Mouse (Mus musculus) thymus, adult 2 months (tissue): ENCODE results near the gene Nop53.

Source experiments
- CTCF ChIP-seq: fragments of 200-500 bp; IDR thresholded peaks from 2 replicates; pipeline ENCODE4 v1.5.1; 2012; ENCODE audit warnings: mild to moderate bottlenecking, control low read depth, low read length, moderate library complexity, borderline replicate concordance; ENCODE audit not compliant: control insufficient read depth, poor library complexity, insufficient read depth; ENCODE audit errors: extremely low read depth
- POLR2A ChIP-seq: fragments of 200-500 bp; IDR thresholded peaks from 2 replicates; pipeline ENCODE4 v1.6.1; 2012; ENCODE audit warnings: mild to moderate bottlenecking, low read length, control low read depth, moderate library complexity; ENCODE audit not compliant: control insufficient read depth, poor library complexity, insufficient read depth; ENCODE audit errors: extremely low read depth

DNA sequence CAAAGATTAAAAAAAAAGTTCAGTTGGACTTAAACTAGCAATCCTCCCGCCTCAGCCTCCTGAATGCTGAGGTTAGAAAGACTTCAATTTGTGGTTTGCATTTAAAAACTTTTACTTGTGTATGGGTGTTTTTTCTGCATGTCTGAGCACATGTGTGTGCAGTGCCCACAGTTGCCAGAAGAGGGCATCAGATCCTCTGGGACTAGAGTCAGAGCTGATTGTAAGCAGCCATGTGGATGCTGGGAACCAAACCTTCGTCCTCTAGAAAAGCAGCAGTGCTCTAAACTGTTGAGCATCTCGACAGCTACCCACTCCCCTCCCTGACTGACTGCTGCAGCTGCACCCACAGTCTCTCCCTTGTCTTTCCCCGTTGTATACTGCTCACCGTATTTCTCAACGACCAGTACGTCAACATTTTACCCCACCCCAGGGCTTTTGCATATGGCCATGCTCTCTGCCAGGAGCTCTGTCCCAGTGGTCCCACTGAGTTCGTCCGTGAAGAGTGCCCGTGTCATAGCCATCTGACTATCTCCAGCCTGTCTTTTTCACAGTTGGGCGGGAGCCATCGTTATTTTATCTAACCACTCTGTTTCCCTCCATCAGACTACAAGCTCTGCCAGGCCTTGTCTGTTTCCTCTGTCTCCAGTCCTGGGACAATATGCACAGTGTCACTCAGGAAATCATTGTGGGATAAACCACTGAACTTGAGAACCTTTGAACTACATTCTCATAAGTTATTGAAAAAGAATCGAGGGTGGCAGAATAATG is 7.6 kb upstream of the Nop53 start:
- TF ChIP-seq CTCF (no peak), POLR2A (no peak)
